Mouse (Mus musculus): Measurements from ENCODE around the gene Atg5.

- TF ChIP-seq E2F4 (IDR thresholded peaks at IDR 0.05; ENCODE audit: insufficient read depth), result no peak
- no peak for TF ChIP-seq POLR2A (IDR thresholded peaks at IDR 0.05; ENCODE audit: insufficient read length, low read depth)
- TF ChIP-seq USF1 (IDR thresholded peaks at IDR 0.05; ENCODE audit: low read depth), result no peak
- no peak for TF ChIP-seq REST (IDR thresholded peaks at IDR 0.05; ENCODE audit: insufficient read depth, insufficient read length)
- TF ChIP-seq CEBPB (IDR thresholded peaks at IDR 0.05; ENCODE audit: insufficient read depth, poor library complexity, severe bottlenecking), result no peak
- TF ChIP-seq TCF12 (IDR thresholded peaks at IDR 0.05; ENCODE audit: insufficient read depth, poor library complexity, severe bottlenecking), result no peak
- no peak for TF ChIP-seq MYOG (IDR thresholded peaks at IDR 0.05; ENCODE audit: control insufficient read depth in 1 of 3, insufficient read depth in 1 of 3, insufficient read length in 2 of 3, low read depth in 2 of 3)
- no peak for TF ChIP-seq POLR2AphosphoS2 (IDR thresholded peaks at IDR 0.05; ENCODE audit: insufficient read length, low read depth)
- no peak for TF ChIP-seq TCF3 (IDR thresholded peaks at IDR 0.05; ENCODE audit: insufficient read length, low read depth)
Observed at GRCm38 (mm10) chr10:44292205-44292604, 24.0 kb downstream of the Atg5 start.

All from myocyte (in vitro differentiated cells).